Comparison of ENCODE assay signal across 21 mouse cellular contexts in the genomic region with DNA sequence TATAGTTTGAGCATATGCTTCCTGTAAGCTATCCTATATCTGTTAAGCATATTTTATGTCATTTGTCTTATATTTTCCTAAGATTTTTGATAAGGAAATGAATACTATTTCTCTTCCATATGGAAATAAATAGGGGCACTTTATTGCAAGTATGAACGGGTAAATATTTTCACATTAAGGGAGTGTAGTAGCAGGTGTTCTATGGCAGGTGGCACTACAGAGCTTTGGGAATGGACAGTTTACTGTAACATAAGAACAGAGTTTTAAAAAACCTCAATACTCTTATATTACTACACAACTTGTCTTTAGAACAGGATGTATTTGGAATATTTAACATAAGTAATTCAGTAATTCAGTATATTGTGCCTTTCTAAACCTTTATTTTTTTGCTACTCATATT.
DNase-seq lines count a peak whose midpoint lies in the region; ATAC-seq and TF ChIP-seq lines count a peak whose summit lies in the region.
"Had no signal": no experiment of that assay in that cellular context is flagged by ENCODE, and none has a peak within 500 bp of the region (broad histone marks: within the 10 kb centered on the region; RNA-seq: fewer than 3 reads in every experiment).

No protein-coding gene starts in this region.

- no peaks in the 10 kb centered on the region for H3K4me1 ChIP-seq in cerebellum, adult 2 months (ENCODE audit: control insufficient read depth, insufficient read depth, low read length)
- no peaks in the 10 kb centered on the region for H3K4me1 ChIP-seq in heart, postnatal 0 days (ENCODE audit: control insufficient read depth, insufficient read depth)
- H3K4me1 ChIP-seq in midbrain, embryonic 14.5 days (ENCODE audit: control insufficient read depth, insufficient read depth, low read length) = no peaks in the 10 kb centered on the region
- H3K4me1 ChIP-seq in midbrain, embryonic 16.5 days (ENCODE audit: control insufficient read depth, insufficient read depth, low read length) = no peaks in the 10 kb centered on the region
- H3K4me1 ChIP-seq: embryonic facial prominence, embryonic 10.5 days; forebrain, embryonic 15.5 days; hindbrain, embryonic 15.5 days; liver, embryonic 12.5 days; lung, embryonic 15.5 days; midbrain, embryonic 13.5 days had no signal

- TF ChIP-seq CTCF in cerebellum, adult 2 months (IDR thresholded peaks at IDR 0.05; ENCODE audit: borderline replicate concordance, insufficient read depth, low read depth, low read length) = 0 out of 2 replicates have a peak, but pooled peaks have one; percentile 5
- TF ChIP-seq CTCF in heart, postnatal 0 days (IDR thresholded peaks at IDR 0.05; ENCODE audit: low read depth) = peak; percentile 16

- H3K9ac ChIP-seq in heart, postnatal 0 days (replicated peaks; ENCODE audit: low read depth, low read length) = no peak overlapping the region
- H3K9ac ChIP-seq in midbrain, embryonic 14.5 days (replicated peaks; ENCODE audit: low read length) = no peak overlapping the region
- H3K9ac ChIP-seq in midbrain, embryonic 16.5 days (ENCODE audit: low read depth, low read length) = no peak overlapping the region
- H3K9ac ChIP-seq: forebrain, embryonic 15.5 days; hindbrain, embryonic 15.5 days; liver, embryonic 12.5 days; lung, embryonic 15.5 days; midbrain, embryonic 13.5 days had no signal

- TF ChIP-seq POLR2A in cerebellum, adult 2 months (IDR thresholded peaks at IDR 0.05; ENCODE audit: borderline replicate concordance, insufficient read depth, low read length) = no peak

- H3K4me2 ChIP-seq in heart, postnatal 0 days (ENCODE audit: low read depth, low read length) = no peak overlapping the region
- H3K4me2 ChIP-seq in midbrain, embryonic 14.5 days (ENCODE audit: low read length) = no peak overlapping the region
- H3K4me2 ChIP-seq in midbrain, embryonic 16.5 days (ENCODE audit: low read length) = no peak overlapping the region
- H3K4me2 ChIP-seq: forebrain, embryonic 15.5 days; hindbrain, embryonic 15.5 days; liver, embryonic 12.5 days; lung, embryonic 15.5 days; midbrain, embryonic 13.5 days had no signal

- no peak overlapping the region for H3K27ac ChIP-seq in cerebellum, adult 2 months (ENCODE audit: insufficient read depth, low read length)
- no peak overlapping the region for H3K27ac ChIP-seq in heart, postnatal 0 days (ENCODE audit: low read depth)
- no peak overlapping the region for H3K27ac ChIP-seq in midbrain, embryonic 14.5 days (replicated peaks; ENCODE audit: low read depth, low read length)
- no peak overlapping the region for H3K27ac ChIP-seq in midbrain, embryonic 16.5 days (ENCODE audit: low read length)
- H3K27ac ChIP-seq: embryonic facial prominence, embryonic 10.5 days; forebrain, embryonic 15.5 days; hindbrain, embryonic 15.5 days; liver, embryonic 12.5 days; lung, embryonic 15.5 days; midbrain, embryonic 13.5 days had no signal

- no peak for ATAC-seq in heart, postnatal 0 days (ENCODE audit: insufficient read depth, low read depth)
- no peak for ATAC-seq in midbrain, embryonic 14.5 days (ENCODE audit: low FRiP score, low TSS enrichment)
- no peak for ATAC-seq in midbrain, embryonic 16.5 days
- ATAC-seq: forebrain, embryonic 15.5 days; liver, embryonic 12.5 days; midbrain, embryonic 13.5 days had no signal

- H3K4me3 ChIP-seq in cerebellum, adult 2 months (replicated peaks; ENCODE audit: insufficient read depth, low read depth, low read length) = no peak overlapping the region
- no peak overlapping the region for H3K4me3 ChIP-seq in heart, postnatal 0 days (ENCODE audit: low read depth, low read length)
- H3K4me3 ChIP-seq in midbrain, embryonic 14.5 days (replicated peaks; ENCODE audit: low read depth, low read length) = no peak overlapping the region
- no peak overlapping the region for H3K4me3 ChIP-seq in midbrain, embryonic 16.5 days (ENCODE audit: low read depth, low read length)
- H3K4me3 ChIP-seq: embryonic facial prominence, embryonic 10.5 days; forebrain, embryonic 15.5 days; hindbrain, embryonic 15.5 days; liver, embryonic 12.5 days; lung, embryonic 15.5 days; midbrain, embryonic 13.5 days had no signal

- DNase-seq in cerebellum, adult 2 months = no peak
- no peak for DNase-seq in cerebellum, postnatal 4 days (ENCODE audit: low spot score in 2 of 2)
- no peak for DNase-seq in heart, postnatal 0 days (ENCODE audit: low spot score)
- no peak for DNase-seq in heart, adult 9 months (ENCODE audit: low spot score in 2 of 2)
- peak; percentile 23 for DNase-seq in midbrain, embryonic 14.5 days
- DNase-seq in retina, postnatal 1 day = peak; percentile 0
- DNase-seq in layer of hippocampus, adult 18-20 months (ENCODE audit: low spot score in 2 of 2) = no peak
- DNase-seq: cerebellum, adult 11 months; heart, adult 11 months; heart, postnatal 14 days; kidney, adult 2 months; kidney, postnatal 4 days; right cerebral cortex, adult 18-20 months; spleen, adult 18-20 months had no signal

- H3K27me3 ChIP-seq in cerebellum, adult 2 months (ENCODE audit: control insufficient read depth, insufficient read depth, low read length) = no peaks in the 10 kb centered on the region
- no peaks in the 10 kb centered on the region for H3K27me3 ChIP-seq in heart, postnatal 0 days (ENCODE audit: control insufficient read depth, insufficient read depth, low read length)
- H3K27me3 ChIP-seq in midbrain, embryonic 14.5 days (ENCODE audit: control insufficient read depth, insufficient read depth, low read length) = no peaks in the 10 kb centered on the region
- no peaks in the 10 kb centered on the region for H3K27me3 ChIP-seq in midbrain, embryonic 16.5 days (ENCODE audit: control insufficient read depth, insufficient read depth, low read depth, low read length)
- H3K27me3 ChIP-seq: forebrain, embryonic 15.5 days; hindbrain, embryonic 15.5 days; liver, embryonic 12.5 days; lung, embryonic 15.5 days; midbrain, embryonic 13.5 days had no signal

- no peaks in the 10 kb centered on the region for H3K36me3 ChIP-seq in heart, postnatal 0 days (replicated peaks; ENCODE audit: control insufficient read depth, insufficient read depth, low read length)
- no peaks in the 10 kb centered on the region for H3K36me3 ChIP-seq in midbrain, embryonic 14.5 days (ENCODE audit: control insufficient read depth, insufficient read depth, low read length)
- no peaks in the 10 kb centered on the region for H3K36me3 ChIP-seq in midbrain, embryonic 16.5 days (ENCODE audit: control insufficient read depth, insufficient read depth, low read length)
- H3K36me3 ChIP-seq: embryonic facial prominence, embryonic 10.5 days; forebrain, embryonic 15.5 days; hindbrain, embryonic 15.5 days; liver, embryonic 12.5 days; lung, embryonic 15.5 days; midbrain, embryonic 13.5 days had no signal

- no peaks in the 10 kb centered on the region for H3K9me3 ChIP-seq in heart, postnatal 0 days (replicated peaks; ENCODE audit: control insufficient read depth, low read length)
- H3K9me3 ChIP-seq in midbrain, embryonic 14.5 days (ENCODE audit: control insufficient read depth, low read length) = no peaks in the 10 kb centered on the region
- no peaks in the 10 kb centered on the region for H3K9me3 ChIP-seq in midbrain, embryonic 16.5 days (replicated peaks; ENCODE audit: control insufficient read depth, low read length, poor library complexity, severe bottlenecking)
- H3K9me3 ChIP-seq: embryonic facial prominence, embryonic 10.5 days; forebrain, embryonic 15.5 days; hindbrain, embryonic 15.5 days; liver, embryonic 12.5 days; lung, embryonic 15.5 days; midbrain, embryonic 13.5 days had no signal

- WGBS in cerebellum, adult 2 months = 34% methylated on average over 1 of the region's 1 CpGs
- 47% methylated on average over 1 of the region's 1 CpGs for WGBS in heart, postnatal 0 days
- WGBS in midbrain, embryonic 14.5 days = 53% methylated on average over 1 of the region's 1 CpGs
- WGBS in midbrain, embryonic 16.5 days = 36% methylated on average over 1 of the region's 1 CpGs

- TF ChIP-seq EP300 in heart, postnatal 0 days (IDR thresholded peaks at IDR 0.05; ENCODE audit: low read depth) = no peak

Comparison
In these comparisons a context has a peak if more than half of its experiments do, and no peak if none do; other contexts are left out.
1. DNase-seq: peak in midbrain, embryonic 14.5 days (single experiment) and retina, postnatal 1 day (single experiment); none in cerebellum, adult 2 months (0 of 2), cerebellum, postnatal 4 days (0 of 2), heart, postnatal 0 days (single experiment), heart, adult 9 months (0 of 2) and layer of hippocampus, adult 18-20 months (0 of 2).